Mouse (Mus musculus): ENCODE results near the gene Pkp4.

DNA sequence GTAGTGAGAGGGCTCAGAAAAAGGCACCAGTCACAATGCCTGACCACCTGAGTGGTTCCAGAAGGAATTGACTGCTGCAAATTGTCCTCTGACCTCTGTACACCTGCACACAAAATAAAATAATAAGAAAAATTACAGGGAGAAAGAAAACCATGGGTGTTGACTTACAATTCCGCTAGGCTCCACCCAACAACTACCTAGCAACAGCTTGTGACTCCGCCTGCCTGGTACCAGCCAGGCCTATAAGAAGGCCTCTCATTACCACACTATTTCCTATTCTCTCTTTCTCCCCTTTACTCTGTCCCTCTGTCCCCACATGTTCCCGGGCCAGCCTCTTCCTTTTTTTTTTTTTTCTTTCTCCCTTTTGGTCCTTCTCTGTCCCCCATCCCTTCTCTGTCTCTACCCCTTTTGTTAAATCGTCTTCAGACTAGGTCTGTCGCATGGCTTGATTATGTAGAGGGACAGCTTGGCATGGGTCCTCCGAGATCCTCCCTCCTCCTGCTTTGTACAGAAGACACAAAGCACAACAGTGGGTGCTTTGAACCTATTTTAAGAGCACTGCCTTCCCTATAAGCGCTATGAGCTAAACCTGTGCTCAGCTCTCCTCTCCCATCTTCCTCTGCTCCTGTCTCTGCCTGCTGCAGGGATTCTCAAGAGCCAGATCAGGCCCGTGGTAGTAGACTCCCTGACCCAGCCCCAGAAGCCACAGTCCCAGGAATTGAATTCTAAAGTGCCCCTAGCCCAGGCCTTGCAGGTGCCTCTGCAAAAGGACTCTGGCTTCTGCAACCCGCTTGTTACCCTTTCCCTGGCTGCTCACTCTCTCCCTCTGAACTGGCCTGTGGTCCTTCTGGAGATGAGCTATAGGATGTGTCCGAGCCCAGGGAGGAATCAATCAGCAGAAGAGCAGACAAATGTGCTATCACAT is 223.5 kb downstream of the Pkp4 start:
- TF ChIP-seq CHD2 (IDR thresholded peaks at IDR 0.05; ENCODE audit: low read depth, low read length): no peak
- TF ChIP-seq ZNF384 (IDR thresholded peaks at IDR 0.05; ENCODE audit: low read depth, low read length): no peak
- TF ChIP-seq MAFK (IDR thresholded peaks at IDR 0.05; ENCODE audit: insufficient read depth, low read depth, low read length): no peak
- TF ChIP-seq HCFC1 (IDR thresholded peaks at IDR 0.05; ENCODE audit: borderline replicate concordance, insufficient read depth, low read length): no peak

All from ES-E14 (cell line).